Mouse (Mus musculus): ENCODE measurements around the gene Syt8.
A peak's percentile ranks its signal among the peaks of the same experiment; 100 is the strongest.

The Syt8 gene

DNA sequence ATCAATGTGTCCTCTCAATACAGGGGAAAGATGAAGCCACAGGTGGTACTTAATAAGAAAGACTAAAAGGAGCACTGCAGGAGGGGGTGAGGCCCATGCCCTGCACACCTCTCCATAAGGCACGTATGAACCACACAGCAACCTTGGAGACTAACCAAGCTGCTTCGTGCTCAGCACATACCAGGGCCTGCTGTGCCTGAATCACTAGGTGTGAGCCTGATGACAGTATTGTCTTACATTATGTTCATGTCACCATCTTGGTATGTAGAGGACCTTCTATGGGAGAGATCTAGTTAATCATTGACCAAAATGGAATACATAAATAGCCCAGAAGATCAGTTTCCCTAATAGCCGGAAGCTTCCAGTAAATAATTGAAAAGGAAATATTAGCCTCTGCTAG is 25.0 kb upstream of the Syt8 start:
- no peak for DNase-seq

DNA sequence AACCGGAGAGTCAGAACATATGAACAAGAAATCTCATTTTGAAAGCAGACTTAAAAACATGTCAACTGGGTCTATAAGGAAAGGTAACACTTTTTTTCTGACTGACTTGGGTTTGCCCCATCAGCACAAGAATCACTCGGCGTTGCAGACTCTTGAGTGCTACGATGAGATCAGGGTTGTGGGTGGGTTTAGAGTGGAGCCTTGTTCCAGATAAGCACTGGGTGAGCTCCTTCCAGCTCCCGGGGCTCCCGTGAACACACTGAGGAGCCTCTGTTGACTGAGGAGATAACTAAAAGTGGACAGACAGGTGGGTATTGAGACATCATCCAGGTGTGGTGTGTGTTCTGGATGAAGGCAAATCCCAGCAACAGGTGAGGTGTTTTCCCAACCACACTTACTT is 21.4 kb upstream of the Syt8 start:
- DNase-seq = no peak

- no peak for DNase-seq
These were observed 19.3 kb upstream of the Syt8 start for GRCm38 (mm10) chr7:142415314-142415713.

DNA sequence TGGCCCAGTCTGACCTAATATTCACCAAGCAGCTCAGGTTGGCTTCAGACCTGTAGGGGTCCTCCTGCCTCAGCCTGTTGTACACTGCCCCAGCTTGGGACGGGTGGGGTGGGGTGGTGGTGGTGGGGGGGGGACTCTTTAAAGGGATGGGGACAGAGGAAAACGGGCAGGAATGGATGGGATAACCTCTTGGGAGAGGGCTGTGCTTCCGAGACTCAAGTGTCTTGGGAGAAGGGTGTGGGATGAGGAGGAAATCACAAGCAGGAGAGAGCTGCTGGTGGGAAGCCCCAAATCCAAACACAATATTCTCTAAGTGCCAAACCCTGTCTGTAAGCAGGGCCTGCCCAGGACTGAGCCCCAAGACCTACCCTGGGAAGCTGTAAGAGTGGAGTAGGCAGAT is 18.4 kb upstream of the Syt8 start:
- DNase-seq = no peak

DNA sequence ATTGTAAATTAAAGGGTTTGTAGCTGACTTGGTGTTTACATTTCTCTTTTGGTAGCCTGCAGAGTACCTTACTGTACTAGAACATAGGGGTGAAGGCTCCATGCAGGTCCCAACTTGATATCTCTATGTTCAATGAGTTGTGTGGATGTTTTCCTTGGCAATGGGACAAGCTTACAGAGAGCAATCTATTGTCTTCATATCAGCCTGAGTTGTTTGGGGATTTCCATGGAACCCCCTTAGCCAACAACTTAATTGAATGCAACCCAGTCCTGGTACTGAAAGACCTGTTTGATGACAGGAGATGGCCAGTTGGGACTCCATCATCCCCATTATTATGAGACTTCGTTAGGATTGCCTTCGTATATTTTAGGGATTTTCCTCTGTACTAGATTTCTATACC is 16.6 kb upstream of the Syt8 start:
- DNase-seq = no peak

DNA sequence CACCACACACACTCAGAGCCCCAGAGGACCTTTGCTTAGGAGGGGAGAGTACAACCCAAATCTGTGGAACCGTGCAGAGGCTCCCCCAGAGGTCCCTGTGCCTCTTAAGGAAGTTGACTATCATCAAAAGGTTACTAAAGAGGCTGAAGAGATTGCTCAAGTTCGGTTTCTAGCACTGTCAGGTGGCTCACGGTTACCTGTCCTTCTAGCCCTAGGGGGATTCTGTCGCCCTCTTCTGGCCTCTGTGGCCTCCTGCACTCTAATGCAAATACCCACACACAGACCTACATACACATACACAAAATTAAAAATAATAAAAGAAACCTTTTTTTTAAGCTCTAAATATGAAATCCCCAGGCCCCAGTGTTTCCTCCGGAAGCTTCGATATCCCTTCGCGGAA is 16.0 kb upstream of the Syt8 start:
- no peak for DNase-seq

- DNase-seq = no peak
These were observed 14.8 kb upstream of the Syt8 start for GRCm38 (mm10) chr7:142419887-142420286.

DNA sequence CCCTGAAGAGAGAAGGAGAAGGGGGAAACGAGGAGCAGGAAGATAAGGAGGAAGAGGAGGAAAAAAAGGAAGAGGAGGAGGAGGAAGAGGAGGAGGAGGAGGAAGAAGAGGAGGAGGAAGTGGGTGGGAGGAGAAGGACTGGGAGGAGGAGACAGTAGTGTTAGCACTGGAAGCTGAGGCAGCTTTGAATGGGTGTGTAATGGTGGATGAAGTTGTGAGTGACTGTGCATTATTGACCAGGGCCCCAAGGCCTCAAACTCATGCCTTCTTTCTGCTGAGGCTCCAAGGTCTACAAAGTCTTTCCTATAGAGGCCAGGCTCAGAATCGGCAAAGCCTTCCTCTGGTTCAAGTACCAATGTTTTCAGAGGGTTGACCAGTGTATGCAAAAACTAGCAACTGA is 12.8 kb upstream of the Syt8 start:
- no peak for DNase-seq

GRCm38 (mm10) chr7:142425641-142426213 is 8.9 kb upstream of the Syt8 start:
- DNase-seq = peak; percentile 64

- DNase-seq = peak; percentile 85
These were observed 6.4 kb upstream of the Syt8 start for GRCm38 (mm10) chr7:142428213-142428612.

- DNase-seq = no peak
These were observed 4.4 kb upstream of the Syt8 start for GRCm38 (mm10) chr7:142430160-142430678.

DNA sequence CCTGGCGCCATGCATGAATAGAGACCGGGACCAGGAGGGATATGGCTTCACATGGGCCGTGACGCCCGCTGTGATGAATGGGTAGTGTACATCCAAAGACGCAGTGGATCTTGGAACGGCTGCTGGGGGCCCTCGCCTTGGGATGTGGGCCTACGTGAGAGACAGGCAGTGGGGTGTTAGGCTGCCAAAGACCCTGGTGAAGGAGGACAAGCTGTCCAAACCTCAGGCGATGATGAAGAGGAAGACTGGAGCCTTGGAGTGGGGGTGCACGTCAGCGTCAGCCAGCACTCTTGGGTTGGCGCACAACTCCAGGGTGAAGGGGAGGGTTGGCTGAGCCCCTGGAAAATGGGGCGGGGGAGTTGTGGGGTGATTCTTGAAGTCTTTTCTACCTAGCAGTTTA is 3.5 kb upstream of the Syt8 start:
- DNase-seq = no peak

DNA sequence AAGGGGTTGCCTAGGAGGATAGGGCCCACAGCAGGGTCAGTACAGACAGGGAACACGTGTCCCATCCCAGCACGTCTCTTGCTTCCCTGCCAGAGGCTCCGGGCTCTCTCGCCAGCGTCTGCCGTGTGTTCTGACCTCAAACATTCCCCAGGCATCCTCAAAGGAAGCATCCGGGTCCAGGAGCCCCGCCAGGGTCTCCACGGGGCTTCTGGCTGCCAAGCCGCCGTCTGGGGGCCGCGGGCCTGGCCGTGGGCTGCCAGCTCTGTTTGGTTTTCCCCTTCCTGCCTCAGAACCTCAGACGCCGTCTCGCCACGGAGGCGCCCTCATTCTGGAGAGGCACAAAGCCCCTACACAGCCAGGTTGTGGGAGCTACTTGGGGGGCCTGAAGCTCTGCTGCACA is 1.0 kb upstream of the Syt8 start:
- peak; percentile 65 for DNase-seq

- peak; percentile 81 for DNase-seq
These were observed 874 bp downstream of the Syt8 start for GRCm38 (mm10) chr7:142435524-142435923.

DNA sequence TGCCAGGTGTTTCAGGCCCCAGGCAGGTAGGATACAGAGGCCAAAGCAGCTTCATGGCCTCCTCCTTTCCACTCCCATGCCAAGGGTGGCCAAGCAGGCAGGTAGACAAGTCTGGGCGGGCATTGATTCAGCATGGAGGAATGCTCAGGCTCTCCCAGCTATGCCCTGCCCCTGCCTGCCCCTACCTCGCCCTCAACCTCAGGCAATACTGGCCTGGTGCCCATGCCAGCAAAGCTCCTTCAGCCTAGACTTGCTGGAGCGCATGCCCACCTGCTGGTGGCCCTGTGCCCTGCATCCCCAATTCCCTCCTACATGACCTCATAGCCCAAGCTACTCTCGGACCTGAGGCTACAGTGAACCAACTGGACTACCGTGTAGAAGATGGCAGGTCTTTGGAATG is 2.7 kb downstream of the Syt8 start:
- DNase-seq = peak; percentile 66

- no peak for DNase-seq
These were observed 5.3 kb downstream of the Syt8 start for GRCm38 (mm10) chr7:142439966-142440365.

- DNase-seq = peak; percentile 79
These were observed 6.0 kb downstream of the Syt8 start for GRCm38 (mm10) chr7:142440657-142441114.

DNA sequence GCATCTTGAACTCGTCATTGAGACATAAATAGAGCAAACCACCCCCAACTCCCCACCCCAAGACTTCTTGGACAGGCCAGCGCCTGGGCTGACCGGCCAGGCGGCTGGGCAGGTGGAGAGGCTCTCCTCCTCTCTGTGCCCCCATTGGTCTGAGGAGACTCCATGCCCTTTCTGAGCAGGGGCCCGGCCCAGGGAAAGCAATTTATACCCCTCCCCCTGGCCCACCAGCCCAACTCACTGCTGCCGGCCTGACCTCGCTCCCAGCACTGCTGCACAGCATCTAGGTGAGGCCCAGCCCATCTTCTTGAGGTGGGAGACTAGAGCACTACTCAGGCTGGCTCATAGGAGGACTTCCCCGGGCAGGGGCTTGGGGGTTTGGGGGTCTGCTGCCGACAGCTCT is 6.9 kb downstream of the Syt8 start, which contains the start of gene Tnni2:
TSS of gene Tnni2 (plus strand) at position 224 of the 400 bp plus-strand sequence.
- DNase-seq = peak; percentile 44

- DNase-seq = peak; percentile 40
These were observed 7.6 kb downstream of the Syt8 start for GRCm38 (mm10) chr7:142442081-142442907.

GRCm38 (mm10) chr7:142442908-142443420 is 8.3 kb downstream of the Syt8 start:
- peak; percentile 22 for DNase-seq

DNA sequence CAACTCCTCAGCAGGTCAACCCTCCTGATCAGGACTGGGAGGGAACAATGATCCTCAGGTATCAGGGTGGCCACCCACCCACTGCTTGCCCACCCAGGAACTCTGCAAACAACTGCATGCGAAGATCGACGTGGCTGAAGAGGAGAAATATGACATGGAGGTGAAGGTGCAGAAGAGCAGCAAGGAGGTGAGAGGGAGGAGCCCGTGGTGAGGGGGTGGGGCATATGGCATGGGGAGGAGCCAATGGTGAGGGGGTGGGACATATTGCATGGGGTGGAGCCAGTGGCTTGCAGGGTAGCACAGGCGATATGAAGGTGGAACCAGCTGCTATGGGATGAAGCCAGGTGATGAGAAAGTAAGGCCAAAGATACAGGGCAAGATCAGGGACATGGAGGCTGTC is 8.8 kb downstream of the Syt8 start:
- DNase-seq = peak; percentile 36

DNA sequence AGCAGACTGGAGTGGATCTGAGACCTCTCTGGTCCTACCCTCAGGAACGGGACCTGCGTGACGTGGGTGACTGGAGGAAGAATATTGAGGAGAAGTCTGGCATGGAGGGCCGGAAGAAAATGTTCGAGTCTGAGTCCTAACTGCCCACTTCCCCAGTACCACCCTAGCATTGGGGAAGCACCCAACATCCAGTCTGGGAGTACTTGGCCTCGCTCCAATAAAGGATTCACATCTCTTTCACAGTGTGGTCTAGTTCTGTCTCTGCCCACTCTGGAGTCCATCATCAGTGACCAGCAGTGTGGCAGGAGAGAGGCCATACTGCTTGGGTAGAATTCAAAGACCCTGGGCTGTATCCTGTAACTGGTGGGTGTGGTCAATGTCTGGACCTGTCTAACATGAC is 9.5 kb downstream of the Syt8 start:
- peak; percentile 7 for DNase-seq

GRCm38 (mm10) chr7:142445324-142445723 is 10.7 kb downstream of the Syt8 start:
- DNase-seq = peak; percentile 5

DNA sequence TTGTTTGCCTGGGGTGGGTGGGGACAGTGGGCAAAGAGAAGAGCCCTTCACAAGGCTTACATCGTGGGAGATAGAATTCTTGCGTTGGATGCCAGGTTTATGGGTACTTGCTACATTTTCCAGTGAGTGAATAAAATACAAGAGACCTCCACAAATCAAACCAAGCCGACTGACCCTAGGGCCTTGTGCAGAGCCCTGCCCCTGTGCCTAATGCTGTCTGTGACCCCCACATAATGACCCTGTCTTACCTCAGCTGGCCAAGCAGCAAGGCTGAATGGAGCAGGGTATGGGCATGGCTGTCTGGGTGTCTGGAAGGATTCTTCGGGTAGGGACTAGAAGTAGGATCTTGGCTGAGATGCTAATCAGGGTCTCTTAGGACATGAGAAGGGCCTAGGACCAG is 11.6 kb downstream of the Syt8 start:
- peak; percentile 6 for DNase-seq

Measured in thymus, postnatal 4 days (tissue).